Comparison of ENCODE assay signal across 9 mouse cellular contexts in the genomic region with DNA sequence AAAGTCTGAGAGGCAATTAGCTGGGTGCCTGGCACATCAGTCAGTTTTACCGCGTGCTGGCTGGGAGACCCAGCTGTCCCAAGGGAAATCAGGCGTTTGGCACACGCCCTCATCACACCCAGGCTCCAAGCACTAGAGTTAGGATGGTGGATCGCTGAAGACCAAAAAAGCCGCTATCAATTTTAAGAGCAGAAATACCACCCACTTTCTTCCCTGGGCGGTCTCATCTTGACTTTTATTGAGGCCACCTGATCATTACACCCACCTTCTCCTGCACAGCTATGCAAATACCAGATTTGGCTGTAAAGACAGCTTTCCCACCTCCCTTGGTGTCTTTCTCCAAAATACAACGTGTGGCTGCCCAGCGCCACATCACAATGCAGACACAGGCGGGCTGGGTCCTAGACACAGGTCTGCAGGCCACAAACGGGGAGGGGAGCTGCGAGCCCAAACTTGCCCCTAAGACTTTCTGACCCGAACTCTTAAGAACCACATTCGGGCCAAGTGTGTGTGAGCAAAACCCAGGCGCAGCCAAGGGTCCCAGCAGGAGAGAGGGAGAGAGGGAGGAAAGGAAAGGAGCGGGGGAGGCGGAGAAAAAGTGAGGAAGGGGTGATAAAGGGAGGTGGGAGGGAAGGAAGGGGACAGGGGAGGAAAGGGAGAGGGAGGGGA. TPM values are rescaled to one million over a fixed set of nuclear protein-coding genes. Genes with fewer than 3 reads are reported as not detected.
DNase-seq lines count a peak whose midpoint lies in the region; ATAC-seq and TF ChIP-seq lines count a peak whose summit lies in the region.
"Had no signal": no experiment of that assay in that cellular context is flagged by ENCODE, and none has a peak within 500 bp of the region (broad histone marks: within the 10 kb centered on the region; RNA-seq: fewer than 3 reads in every experiment).

No protein-coding gene starts in this region.

- peak overlapping the region; percentile 60; the same call in 1 of the 2 replicates for H3K9ac ChIP-seq in hindbrain, embryonic 14.5 days
- peak overlapping the region; percentile 58; the same call in 1 of the 2 replicates for H3K9ac ChIP-seq in midbrain, postnatal 0 days (replicated peaks; ENCODE audit: low read length, poor library complexity, severe bottlenecking)

- peak overlapping the region; percentile 79 for H3K4me3 ChIP-seq in gastrocnemius, adult 2 months
- H3K4me3 ChIP-seq in hindbrain, embryonic 14.5 days (replicated peaks; ENCODE audit: low read length): peak overlapping the region; percentile 41
- H3K4me3 ChIP-seq in midbrain, postnatal 0 days (ENCODE audit: low read depth, low read length): peak overlapping the region; percentile 44; the same call in 1 of the 2 replicates

- ATAC-seq in hindbrain, embryonic 14.5 days (ENCODE audit: low FRiP score): peak; percentile 4; the same call in 1 of the 2 replicates
- no peak for ATAC-seq in midbrain, postnatal 0 days (ENCODE audit: low FRiP score)

- intact Hi-C loops in gastrocnemius, adult 2 months (cut with DNase I): no loop called here

- H3K4me1 ChIP-seq in hindbrain, embryonic 14.5 days (replicated peaks; ENCODE audit: control insufficient read depth, insufficient read depth, low read length): peaks cover 10% of the 10 kb centered on the region; the same call in 1 of the 2 replicates
- no peaks in the 10 kb centered on the region for H3K4me1 ChIP-seq in midbrain, postnatal 0 days (ENCODE audit: insufficient read depth, low read length)

- peak overlapping the region; percentile 80 for H3K27ac ChIP-seq in gastrocnemius, adult 2 months
- no peak overlapping the region for H3K27ac ChIP-seq in hindbrain, embryonic 14.5 days
- H3K27ac ChIP-seq in midbrain, postnatal 0 days (ENCODE audit: low read depth, low read length): no peak overlapping the region

- H3K4me2 ChIP-seq in hindbrain, embryonic 14.5 days (replicated peaks): peak overlapping the region; percentile 87
- peak overlapping the region; percentile 67 for H3K4me2 ChIP-seq in midbrain, postnatal 0 days (ENCODE audit: low read depth, low read length, poor library complexity, severe bottlenecking)

- no peaks in the 10 kb centered on the region for H3K9me3 ChIP-seq in hindbrain, embryonic 14.5 days (ENCODE audit: control insufficient read depth, low read length)
- H3K9me3 ChIP-seq in midbrain, postnatal 0 days (ENCODE audit: low read length): no peaks in the 10 kb centered on the region

- TF ChIP-seq CTCF in gastrocnemius, adult 2 months (IDR thresholded peaks at IDR 0.05): no peak
- TF ChIP-seq CTCF in midbrain, postnatal 0 days (IDR thresholded peaks at IDR 0.05): no peak

- WGBS in hindbrain, embryonic 14.5 days: 11% methylated on average over 17 of the region's 17 CpGs
- 25% methylated on average over 17 of the region's 17 CpGs for WGBS in midbrain, postnatal 0 days

- peaks cover 7% of the 10 kb centered on the region; the same call in 1 of the 2 replicates for H3K27me3 ChIP-seq in hindbrain, embryonic 14.5 days (ENCODE audit: control insufficient read depth, insufficient read depth, low read length)
- H3K27me3 ChIP-seq in midbrain, postnatal 0 days (ENCODE audit: insufficient read depth, low read length): no peaks in the 10 kb centered on the region

- no peak for DNase-seq in gastrocnemius, adult 2 months
- DNase-seq in gastrocnemius, postnatal 10 days: no peak
- peak; percentile 41 to 50 for DNase-seq in right cerebral cortex, adult 2 months (ENCODE audit: low spot score in 2 of 2)
- no peak for DNase-seq in right cerebral cortex, postnatal 10 days (ENCODE audit: low spot score in 2 of 2)
- no peak for DNase-seq in hindbrain, embryonic 14.5 days (ENCODE audit: low spot score)
- DNase-seq in midbrain, postnatal 0 days (ENCODE audit: low spot score): no peak
- DNase-seq in cerebellum, adult 11 months: no peak
- DNase-seq in Muller cell, postnatal 12 days (ENCODE audit: inconsistent ontology term): no peak

- H3K36me3 ChIP-seq in hindbrain, embryonic 14.5 days (replicated peaks; ENCODE audit: control insufficient read depth, insufficient read depth): no peaks in the 10 kb centered on the region
- no peaks in the 10 kb centered on the region for H3K36me3 ChIP-seq in midbrain, postnatal 0 days (ENCODE audit: insufficient read depth, low read length)

RNA-seq across cellular contexts. Expression of gene Gm42791, which starts 19.8 kb away (rescaled TPM):
- 1 to 10 TPM; 2.8 to 5.1 TPM for total RNA-seq in gastrocnemius, adult 2 months (2021)
- 1 to 10 TPM in 1 of 2 experiments, under 1 TPM in 1; 0.89 to 3.7 TPM for total RNA-seq in gastrocnemius, postnatal 10 days (2021)
- polyA plus RNA-seq in hindbrain, embryonic 14.5 days (2014; fragmentation: Nextera tagmentation; extraction: Ambion mirVana): 0.33 and 2.6 TPM in 2 replicates
- not detected in 2 replicates for total RNA-seq in midbrain, postnatal 0 days (2014; rRNA removed)
- 2.1 and 3.1 TPM in 2 replicates for polyA plus RNA-seq in midbrain, postnatal 0 days (2015; fragmentation: Nextera tagmentation; extraction: Ambion mirVana)
- total RNA-seq: ES-E14 had no signal

Comparison
In these comparisons a context has a peak if more than half of its experiments do, and no peak if none do; other contexts are left out.
1. DNase-seq: peak in right cerebral cortex, adult 2 months (2 of 2); none in gastrocnemius, adult 2 months (single experiment), gastrocnemius, postnatal 10 days (single experiment), right cerebral cortex, postnatal 10 days (0 of 2), hindbrain, embryonic 14.5 days (single experiment), midbrain, postnatal 0 days (single experiment), cerebellum, adult 11 months (single experiment) and Muller cell, postnatal 12 days (single experiment).
2. Peak in every context shown above with its lines, with median percentiles within 50 percentile points of each other: H3K4me3 ChIP-seq.